Mouse (Mus musculus) common myeloid progenitor, adult 5-6 weeks (primary cell): ENCODE data around the gene Txnip. TPM values are rescaled to one million over a fixed set of nuclear protein-coding genes. Genes with fewer than 3 reads are reported as not detected.

Experiments
- ATAC-seq: replicated peaks from 2 replicates; pipeline ENCODE4 v1.8.0; 2016; ENCODE audit warnings: low read depth, mild to moderate bottlenecking, moderate TSS enrichment, inconsistent platforms; ENCODE audit not compliant: poor library complexity, severe bottlenecking
- total RNA-seq: library from RNA; stranded (forward); fragments of 200-1000, 187-1606 nt; gene quantifications from 2 replicates; pipeline ENCODE4 v1.2.3, GENCODE M21; 2017

Gene Txnip
- total RNA-seq, 1 experiment from 2014 or later = 170 TPM

- no peak for ATAC-seq
These were observed 48.9 kb downstream of the Txnip start for GRCm38 (mm10) chr3:96606618-96607017.

Other genes with a start within 250 kb of the Txnip start
- not detected in 2 replicates for gene BC107364, start 105.7 kb upstream of the Txnip start, total RNA-seq
- gene Hfe2, start 32.8 kb upstream of the Txnip start, total RNA-seq = not detected in 2 replicates
- not detected in 2 replicates for gene Gm16253, start 19.0 kb downstream of the Txnip start, total RNA-seq
- 47.2 and 48.1 TPM in 2 replicates for gene Polr3gl, start 36.2 kb downstream of the Txnip start, total RNA-seq
- not detected in 2 replicates for gene Ankrd34a, start 38.7 kb downstream of the Txnip start, total RNA-seq
- gene Lix1l, start 43.2 kb downstream of the Txnip start, total RNA-seq = 1.3 and 3.2 TPM in 2 replicates
- gene Rbm8a, start 72.0 kb downstream of the Txnip start, total RNA-seq = 81.2 and 82.9 TPM in 2 replicates
- 20.1 and 22.3 TPM in 2 replicates for gene Pex11b, start 77.4 kb downstream of the Txnip start, total RNA-seq
- not detected in 2 replicates for gene Gm42957, start 77.5 kb downstream of the Txnip start, total RNA-seq
- 0.37 and 0.92 TPM in 2 replicates for gene Itga10, start 87.6 kb downstream of the Txnip start, total RNA-seq
- gene Ankrd35, start 112.2 kb downstream of the Txnip start, total RNA-seq = not detected in 2 replicates
- gene Pias3, start 138.4 kb downstream of the Txnip start, total RNA-seq = 4.7 and 6.2 TPM in 2 replicates
- gene Nudt17, start 150.6 kb downstream of the Txnip start, total RNA-seq = 0.15 TPM in 1 of 2 replicates, not detected in the other
- gene Polr3c, start 169.7 kb downstream of the Txnip start, total RNA-seq = 19.8 and 25.8 TPM in 2 replicates
- gene Rnf115, start 169.7 kb downstream of the Txnip start, total RNA-seq = 56.2 and 69.8 TPM in 2 replicates